Mouse (Mus musculus) left cerebral cortex, postnatal 14 days (tissue): ENCODE results near the gene Gm5346. TPM values are rescaled to one million over a fixed set of nuclear protein-coding genes. Genes with fewer than 3 reads are reported as not detected.
"Not testable (repeated sequence)": the region's sequence is repeated elsewhere in the genome, so short reads cannot be mapped to it uniquely, and the experiment has no call there.

Experiments used
- DNase-seq, 2 experiments: peaks; one replicate each; pipeline ENCODE4 v3.0.0; 2021 to 2022; ENCODE audit warnings: low spot score in 2 of 2, mixed read lengths in 1 of 2
- intact Hi-C: fragments of 180-260 bp; cut with DNase I; formaldehyde crosslinking; loops from one replicate; pipeline ENCODE4 v1.15.1; 2025
- long read RNA-seq, 2 experiments: library from polyadenylated mRNA; stranded (forward); transcript quantifications; one replicate each; pipeline ENCODE4 v2.0.0; 2021
- total RNA-seq, 2 experiments: library from RNA; stranded (reverse); gene quantifications; 2 replicates each; pipeline ENCODE4 v1.2.3; 2021

The Gm5346 gene
- not detected for total RNA-seq
- long read RNA-seq, experiment 1 = 0 reads
- long read RNA-seq, experiment 2 = 0 reads

DNA sequence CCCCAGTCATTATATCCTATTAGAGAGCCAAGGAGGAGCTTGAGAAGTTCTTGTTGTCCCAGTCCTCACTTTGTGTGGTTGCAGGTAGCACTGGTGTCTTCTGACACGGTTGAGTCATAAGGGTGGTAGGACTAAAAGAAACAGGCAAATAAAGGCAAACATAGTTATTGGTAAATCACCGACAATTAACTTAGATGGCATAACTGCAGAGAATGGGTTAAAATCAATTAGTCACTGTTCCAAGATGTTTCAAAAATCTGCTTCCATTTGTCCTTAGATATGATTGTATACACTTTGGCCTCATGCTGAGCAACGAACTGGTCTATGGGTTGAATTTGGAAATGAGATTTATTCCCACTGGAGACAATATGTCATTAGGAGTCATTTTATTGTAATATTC, at the start of gene Gm5346:
Gene Gm5346, minus strand, starts transcription at position 101 of the 400 bp plus-strand sequence.
- DNase-seq = no peak
- intact Hi-C loops = no loop called here

GRCm38 (mm10) chr8:43616046-43616445, 11.0 kb downstream of the Gm5346 start:
- intact Hi-C loops = no loop called here

GRCm38 (mm10) chr8:43603657-43604056, 23.4 kb downstream of the Gm5346 start:
- DNase-seq, intact Hi-C loops: not testable (repeated sequence)

More at GRCm38 (mm10) chr8:43616046-43616445, 11.0 kb downstream of the Gm5346 start:
- no peak for DNase-seq

GRCm38 (mm10) chr8:43603166-43603565, 23.9 kb downstream of the Gm5346 start:
- intact Hi-C loops, DNase-seq: not testable (repeated sequence)

DNA sequence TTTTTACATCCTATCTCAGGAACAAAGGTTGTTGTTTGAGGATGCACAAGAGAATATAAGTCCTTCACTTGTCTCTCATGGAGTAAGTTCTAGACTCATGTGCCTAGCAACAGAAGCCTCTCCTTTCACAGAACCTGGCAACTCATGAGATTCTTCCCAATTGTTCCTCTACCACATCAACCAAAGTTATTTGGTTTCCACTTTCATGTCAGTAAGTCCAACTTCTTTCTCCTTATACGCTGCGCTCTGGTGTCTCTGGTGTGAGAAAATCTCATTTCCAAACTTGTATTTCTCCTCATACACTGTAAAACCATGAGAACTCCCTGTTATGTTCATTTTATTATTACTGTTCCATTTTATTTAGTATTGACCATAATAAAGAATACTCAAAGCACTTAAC, 50.5 kb downstream of the Gm5346 start, which contains the start of gene Adam26a:
Gene Adam26a, minus strand, starts transcription at position 101 of the 400 bp plus-strand sequence.
- intact Hi-C loops, DNase-seq: not testable (repeated sequence)

Other genes starting within 250 kb of the Gm5346 start
- not detected for gene Adam26b, start 99.2 kb downstream of the Gm5346 start, total RNA-seq
- not detected for gene Adam26a, start 50.6 kb downstream of the Gm5346 start, total RNA-seq
- gene Adam34, start 82.8 kb upstream of the Gm5346 start, total RNA-seq = not detected